Mouse (Mus musculus) neural tube, embryonic 14.5 days (tissue): Measurements from ENCODE around the gene Gdpgp1. TPM values are rescaled to one million over a fixed set of nuclear protein-coding genes. Genes with fewer than 3 reads are reported as not detected.

Experiments used
- ATAC-seq: fragments of 200-750 bp; cut with Nextera tagmentation; 2 replicates; pipeline ENCODE4 v1.8.0; 2017; ENCODE audit warnings: low read depth, mild to moderate bottlenecking, moderate TSS enrichment, moderate library complexity
- H3K27ac ChIP-seq: fragments of 300-500 bp; sonication (generic); 2 replicates; pipeline ENCODE4 v1.5.1; 2014; ENCODE audit warnings: low read depth, mild to moderate bottlenecking, control low read depth, low read length, moderate library complexity, mixed read lengths
- H3K27me3 ChIP-seq: fragments of 300-500 bp; sonication (generic); 2 replicates; pipeline ENCODE4 v1.6.1; 2014; ENCODE audit warnings: low read length; ENCODE audit not compliant: control insufficient read depth, insufficient read depth
- H3K36me3 ChIP-seq: fragments of 300-500 bp; sonication (generic); 2 replicates; pipeline ENCODE4 v1.6.1; 2014; ENCODE audit warnings: low read length, mixed read lengths; ENCODE audit not compliant: control insufficient read depth, insufficient read depth
- H3K4me1 ChIP-seq: fragments of 300-500 bp; sonication (generic); 2 replicates; pipeline ENCODE4 v1.6.1; 2014; ENCODE audit warnings: low read length; ENCODE audit not compliant: control insufficient read depth, insufficient read depth
- H3K4me2 ChIP-seq: fragments of 300-500 bp; sonication (generic); 2 replicates; pipeline ENCODE4 v1.6.1; 2014; ENCODE audit warnings: mild to moderate bottlenecking, low read depth, low read length, control low read depth
- H3K4me3 ChIP-seq: fragments of 300-500 bp; sonication (generic); 2 replicates; pipeline ENCODE4 v1.5.1; 2014; ENCODE audit warnings: low read depth, low read length, control low read depth, mixed read lengths
- H3K9ac ChIP-seq: fragments of 300-500 bp; sonication (generic); replicated peaks from 2 replicates; pipeline ENCODE4 v1.6.1; 2014; ENCODE audit warnings: low read depth, mild to moderate bottlenecking, control low read depth, low read length, mixed read lengths
- H3K9me3 ChIP-seq: fragments of 300-500 bp; sonication (generic); 2 replicates; pipeline ENCODE4 v1.6.1; 2016; ENCODE audit warnings: low read length; ENCODE audit not compliant: control insufficient read depth
- WGBS: fragments of 180-500 bp; shearing (Covaris S2); extraction: QIAGEN DNeasy Blood & Tissue Kit; methylation state at CpG from one replicate; pipeline ENCODE4 v1.1.7; 2014; 5-methylcytosine and 5-hydroxymethylcytosine counted together
- polyA plus RNA-seq: library from polyadenylated mRNA; unstranded; fragments of >200 nt; fragmentation: Nextera tagmentation; extraction: Ambion mirVana; gene quantifications from 2 replicates; pipeline ENCODE4 v1.2.1, GENCODE M21; 2014

Gdpgp1 gene
- polyA plus RNA-seq, 1 experiment from 2014 or later: 5.3 TPM

GRCm38 (mm10) chr7:80276374-80276773 lies 43.7 kb downstream of the Gdpgp1 start:
- Histone ChIP-seq H3K9ac (no peak overlapping the region), H3K27me3 (no peaks in the 10 kb centered on the region), H3K4me1 (no peaks in the 10 kb centered on the region), H3K4me2 (no peak overlapping the region), H3K36me3 (peaks cover 52% of the 10 kb centered on the region), H3K27ac (no peak overlapping the region), H3K4me3 (no peak overlapping the region), H3K9me3 (0 out of 2 replicates have a peak, but pooled peaks cover 4% of the 10 kb centered on the region)
- ATAC-seq: no peak
- 94% methylated on average over 4 of the region's 4 CpGs for WGBS

GRCm38 (mm10) chr7:80280032-80280431 lies 47.4 kb downstream of the Gdpgp1 start:
- ATAC-seq: no peak
- Histone ChIP-seq H3K4me1 (no peaks in the 10 kb centered on the region), H3K36me3 (peaks cover 51% of the 10 kb centered on the region), H3K27me3 (no peaks in the 10 kb centered on the region), H3K9me3 (no peaks in the 10 kb centered on the region), H3K27ac (no peak overlapping the region), H3K9ac (no peak overlapping the region), H3K4me3 (no peak overlapping the region), H3K4me2 (no peak overlapping the region)
- 87% methylated on average over 10 of the region's 10 CpGs for WGBS

GRCm38 (mm10) chr7:80280998-80281397 lies 48.3 kb downstream of the Gdpgp1 start:
- H3K9ac ChIP-seq: no peak overlapping the region
- no peak overlapping the region for H3K4me3 ChIP-seq
- H3K9me3 ChIP-seq: no peaks in the 10 kb centered on the region
- H3K27me3 ChIP-seq: no peaks in the 10 kb centered on the region
- peaks cover 50% of the 10 kb centered on the region for H3K36me3 ChIP-seq
- no peak overlapping the region for H3K4me2 ChIP-seq
- H3K4me1 ChIP-seq: no peaks in the 10 kb centered on the region
- H3K27ac ChIP-seq: no peak overlapping the region
- no peak for ATAC-seq
- WGBS: 97% methylated on average over 2 of the region's 2 CpGs

GRCm38 (mm10) chr7:80281646-80282045 lies 49.0 kb downstream of the Gdpgp1 start:
- 88% methylated on average over 3 of the region's 3 CpGs for WGBS
- Histone ChIP-seq H3K4me1 (no peaks in the 10 kb centered on the region), H3K27ac (no peak overlapping the region)

GRCm38 (mm10) chr7:80283226-80283918 lies 50.7 kb downstream of the Gdpgp1 start:
- no peaks in the 10 kb centered on the region for H3K27me3 ChIP-seq

More at GRCm38 (mm10) chr7:80281646-80282045, 49.0 kb downstream of the Gdpgp1 start:
- Histone ChIP-seq H3K4me3 (no peak overlapping the region), H3K9ac (no peak overlapping the region), H3K9me3 (no peaks in the 10 kb centered on the region), H3K36me3 (peaks cover 48% of the 10 kb centered on the region), H3K27me3 (no peaks in the 10 kb centered on the region), H3K4me2 (no peak overlapping the region)
- no peak for ATAC-seq

GRCm38 (mm10) chr7:80284391-80284790 lies 51.7 kb downstream of the Gdpgp1 start:
- Histone ChIP-seq H3K9ac (no peak overlapping the region), H3K4me1 (no peaks in the 10 kb centered on the region), H3K27me3 (no peaks in the 10 kb centered on the region), H3K4me3 (no peak overlapping the region), H3K36me3 (peaks cover 50% of the 10 kb centered on the region), H3K4me2 (no peak overlapping the region), H3K27ac (no peak overlapping the region), H3K9me3 (no peaks in the 10 kb centered on the region)
- 98% methylated on average over 5 of the region's 5 CpGs for WGBS
- no peak for ATAC-seq

More at GRCm38 (mm10) chr7:80283226-80283918, 50.7 kb downstream of the Gdpgp1 start:
- no peaks in the 10 kb centered on the region for H3K9me3 ChIP-seq
- H3K36me3 ChIP-seq: peaks cover 48% of the 10 kb centered on the region
- no peak overlapping the region for H3K4me3 ChIP-seq
- H3K27ac ChIP-seq: no peak overlapping the region
- no peak overlapping the region for H3K4me2 ChIP-seq
- no peaks in the 10 kb centered on the region for H3K4me1 ChIP-seq
- H3K9ac ChIP-seq: no peak overlapping the region
- 84% methylated on average over 3 of the region's 3 CpGs for WGBS
- ATAC-seq: no peak

GRCm38 (mm10) chr7:80285725-80286124 lies 53.1 kb downstream of the Gdpgp1 start:
- H3K9ac ChIP-seq: no peak overlapping the region
- no peak overlapping the region for H3K4me2 ChIP-seq
- H3K27me3 ChIP-seq: no peaks in the 10 kb centered on the region
- H3K27ac ChIP-seq: no peak overlapping the region
- no peak overlapping the region for H3K4me3 ChIP-seq
- no peak for ATAC-seq
- no peaks in the 10 kb centered on the region for H3K9me3 ChIP-seq
- peaks cover 55% of the 10 kb centered on the region for H3K36me3 ChIP-seq
- 93% methylated on average over 6 of the region's 6 CpGs for WGBS
- H3K4me1 ChIP-seq: no peaks in the 10 kb centered on the region

GRCm38 (mm10) chr7:80287736-80288135 lies 55.1 kb downstream of the Gdpgp1 start:
- no peak for ATAC-seq
- Histone ChIP-seq H3K36me3 (peaks cover 55% of the 10 kb centered on the region), H3K4me3 (no peak overlapping the region), H3K27ac (no peak overlapping the region), H3K9me3 (no peaks in the 10 kb centered on the region), H3K27me3 (no peaks in the 10 kb centered on the region), H3K4me1 (no peaks in the 10 kb centered on the region), H3K4me2 (no peak overlapping the region), H3K9ac (no peak overlapping the region)
- WGBS: 91% methylated on average over 10 of the region's 10 CpGs
